Mouse (Mus musculus) bone marrow macrophage, adult 2 months (primary cell): ENCODE results near the gene Med27. TPM values are rescaled to one million over a fixed set of nuclear protein-coding genes. Genes with fewer than 3 reads are reported as not detected.
"Not testable (repeated sequence)": the region's sequence is repeated elsewhere in the genome, so short reads cannot be mapped to it uniquely, and the experiment has no call there.

ENCODE experiments used
- H3K27ac ChIP-seq: 2 replicates; pipeline ENCODE4 v1.5.1; 2012; ENCODE audit warnings: low read depth, low read length; ENCODE audit not compliant: insufficient read depth
- H3K4me1 ChIP-seq: 2 replicates; pipeline ENCODE4 v1.6.1; 2012; ENCODE audit warnings: low read length; ENCODE audit not compliant: control insufficient read depth, insufficient read depth
- H3K4me3 ChIP-seq: 2 replicates; pipeline ENCODE4 v1.5.1; 2012; ENCODE audit warnings: mild to moderate bottlenecking, low read length, moderate library complexity; ENCODE audit not compliant: insufficient read depth
- CTCF ChIP-seq: IDR thresholded peaks from 2 replicates; pipeline ENCODE4 v1.5.1; 2012; ENCODE audit warnings: low read depth, mild to moderate bottlenecking, low read length, moderate library complexity
- POLR2A ChIP-seq: IDR thresholded peaks from 2 replicates; pipeline ENCODE4 v1.6.1; 2012; ENCODE audit warnings: mild to moderate bottlenecking, low read depth, low read length, borderline replicate concordance
- polyA plus RNA-seq: library from polyadenylated mRNA; stranded (reverse); fragments of >200 nt; gene quantifications from 2 replicates; pipeline ENCODE4 v1.2.4, GENCODE M21; 2012; ENCODE audit not compliant: missing spikeins, insufficient read depth, insufficient read length

Gene Med27
- polyA plus RNA-seq, 1 experiment: 14.2 TPM

GRCm38 (mm10) chr2:29506411-29506810, 159.8 kb downstream of the Med27 start:
- H3K4me3 ChIP-seq: no peak overlapping the region
- TF ChIP-seq POLR2A: no peak
- TF ChIP-seq CTCF: no peak
- no peaks in the 10 kb centered on the region for H3K4me1 ChIP-seq
- H3K27ac ChIP-seq: no peak overlapping the region

- no peak overlapping the region for H3K27ac ChIP-seq
- H3K4me3 ChIP-seq: no peak overlapping the region
- TF ChIP-seq POLR2A: no peak
- TF ChIP-seq CTCF: no peak
- H3K4me1 ChIP-seq: no peaks in the 10 kb centered on the region
These were observed 166.5 kb downstream of the Med27 start for GRCm38 (mm10) chr2:29513131-29513530.

GRCm38 (mm10) chr2:29514836-29515235, 168.2 kb downstream of the Med27 start:
- no peak for TF ChIP-seq POLR2A
- no peak for TF ChIP-seq CTCF
- no peak overlapping the region for H3K4me3 ChIP-seq
- H3K4me1 ChIP-seq: no peaks in the 10 kb centered on the region
- H3K27ac ChIP-seq: no peak overlapping the region

- TF ChIP-seq POLR2A: no peak
- no peak for TF ChIP-seq CTCF
- Histone ChIP-seq H3K4me3 (no peak overlapping the region), H3K4me1 (no peaks in the 10 kb centered on the region)
These were observed 169.3 kb downstream of the Med27 start for GRCm38 (mm10) chr2:29515831-29516447.

GRCm38 (mm10) chr2:29516621-29517170, 170.1 kb downstream of the Med27 start:
- Histone ChIP-seq H3K27ac (no peak overlapping the region), H3K4me1 (no peaks in the 10 kb centered on the region), H3K4me3 (no peak overlapping the region)
- TF ChIP-seq POLR2A: no peak
- TF ChIP-seq CTCF: no peak

More at GRCm38 (mm10) chr2:29515831-29516447, 169.3 kb downstream of the Med27 start:
- no peak overlapping the region for H3K27ac ChIP-seq

GRCm38 (mm10) chr2:29519402-29519801, 172.8 kb downstream of the Med27 start:
- Histone ChIP-seq H3K27ac (no peak overlapping the region), H3K4me3 (no peak overlapping the region), H3K4me1 (no peaks in the 10 kb centered on the region)
- no peak for TF ChIP-seq POLR2A
- no peak for TF ChIP-seq CTCF

GRCm38 (mm10) chr2:29520206-29520605, 173.6 kb downstream of the Med27 start:
- H3K4me3 ChIP-seq: no peak overlapping the region
- TF ChIP-seq POLR2A (no peak), CTCF (no peak)
- H3K27ac ChIP-seq: no peak overlapping the region
- H3K4me1 ChIP-seq: no peaks in the 10 kb centered on the region

- no peak for TF ChIP-seq POLR2A
- TF ChIP-seq CTCF: no peak
These were observed 174.9 kb downstream of the Med27 start for GRCm38 (mm10) chr2:29521486-29521885.

GRCm38 (mm10) chr2:29523918-29524811, 177.5 kb downstream of the Med27 start:
- H3K4me3 ChIP-seq: no peak overlapping the region
- TF ChIP-seq CTCF (no peak), POLR2A (no peak)
- H3K4me1 ChIP-seq: peaks cover 6% of the 10 kb centered on the region
- H3K27ac ChIP-seq: no peak overlapping the region

More at GRCm38 (mm10) chr2:29521486-29521885, 174.9 kb downstream of the Med27 start:
- Histone ChIP-seq H3K4me3 (no peak overlapping the region), H3K27ac (no peak overlapping the region), H3K4me1 (no peaks in the 10 kb centered on the region)

GRCm38 (mm10) chr2:29525273-29525805, 178.7 kb downstream of the Med27 start:
- H3K4me1 ChIP-seq: peaks cover 9% of the 10 kb centered on the region
- H3K4me3 ChIP-seq: no peak overlapping the region
- TF ChIP-seq POLR2A: no peak
- no peak for TF ChIP-seq CTCF
- H3K27ac ChIP-seq: no peak overlapping the region

GRCm38 (mm10) chr2:29526266-29526665, 179.6 kb downstream of the Med27 start:
- Histone ChIP-seq H3K4me1 (peaks cover 9% of the 10 kb centered on the region), H3K4me3 (no peak overlapping the region), H3K27ac (no peak overlapping the region)
- TF ChIP-seq CTCF (no peak), POLR2A (no peak)

GRCm38 (mm10) chr2:29527480-29527879, 180.9 kb downstream of the Med27 start:
- not testable (repeated sequence) for H3K27ac ChIP-seq, H3K4me3 ChIP-seq, H3K4me1 ChIP-seq
